Mouse (Mus musculus) stomach, embryonic 16.5 days (tissue): Measurements from ENCODE around the gene Abca17. TPM values are rescaled to one million over a fixed set of nuclear protein-coding genes. Genes with fewer than 3 reads are reported as not detected.

Experiments
- ATAC-seq: fragments of 200-750 bp; cut with Nextera tagmentation; 2 replicates; pipeline ENCODE4 v1.8.0; 2017; ENCODE audit warnings: moderate number of reproducible peaks, moderate TSS enrichment; ENCODE audit not compliant: insufficient read depth, low FRiP score
- H3K27ac ChIP-seq: fragments of 300-500 bp; sonication (generic); 2 replicates; pipeline ENCODE4 v1.5.1; 2014; ENCODE audit warnings: low read length
- H3K27me3 ChIP-seq: fragments of 300-500 bp; sonication (generic); 2 replicates; pipeline ENCODE4 v1.6.1; 2014; ENCODE audit warnings: low read length, control low read depth, mixed read lengths; ENCODE audit not compliant: control insufficient read depth, insufficient read depth
- H3K36me3 ChIP-seq: fragments of 300-500 bp; sonication (generic); 2 replicates; pipeline ENCODE4 v1.6.1; 2014; ENCODE audit warnings: low read length; ENCODE audit not compliant: control insufficient read depth, insufficient read depth
- H3K4me1 ChIP-seq: fragments of 300-500 bp; sonication (generic); 2 replicates; pipeline ENCODE4 v1.6.1; 2014; ENCODE audit warnings: low read length, control low read depth, mixed read lengths; ENCODE audit not compliant: control insufficient read depth, insufficient read depth
- H3K4me2 ChIP-seq: fragments of 300-500 bp; sonication (generic); 2 replicates; pipeline ENCODE4 v1.6.1; 2014; ENCODE audit warnings: low read depth, low read length, mixed read lengths
- H3K4me3 ChIP-seq: fragments of 300-500 bp; sonication (generic); replicated peaks from 2 replicates; pipeline ENCODE4 v1.5.1; 2014; ENCODE audit warnings: mild to moderate bottlenecking, low read length
- H3K9ac ChIP-seq: fragments of 300-500 bp; sonication (generic); 2 replicates; pipeline ENCODE4 v1.6.1; 2014; ENCODE audit warnings: low read length
- H3K9me3 ChIP-seq: fragments of 300-500 bp; sonication (generic); replicated peaks from 2 replicates; pipeline ENCODE4 v1.6.1; 2016; ENCODE audit warnings: low read length, control low read depth; ENCODE audit not compliant: control insufficient read depth
- WGBS: fragments of 180-500 bp; shearing (Covaris S2); extraction: QIAGEN DNeasy Blood & Tissue Kit; methylation state at CpG from one replicate; pipeline ENCODE4 v1.1.7; 2014; 5-methylcytosine and 5-hydroxymethylcytosine counted together
- polyA plus RNA-seq: library from polyadenylated mRNA; unstranded; fragments of >200 nt; fragmentation: Nextera tagmentation; extraction: Ambion mirVana; gene quantifications from 2 replicates; pipeline ENCODE4 v1.2.1, GENCODE M21; 2015

Gene Abca17
- polyA plus RNA-seq, 1 experiment from 2014 or later: not detected

GRCm38 (mm10) chr17:24307500-24307899 lies 43.4 kb downstream of the Abca17 start:
- H3K9ac ChIP-seq: no peak overlapping the region
- no peak overlapping the region for H3K27ac ChIP-seq
- 45% methylated on average over 4 of the region's 4 CpGs for WGBS
- no peak for ATAC-seq
- no peak overlapping the region for H3K4me3 ChIP-seq
- no peaks in the 10 kb centered on the region for H3K36me3 ChIP-seq
- no peak overlapping the region for H3K4me2 ChIP-seq
- no peaks in the 10 kb centered on the region for H3K9me3 ChIP-seq
- no peaks in the 10 kb centered on the region for H3K27me3 ChIP-seq
- H3K4me1 ChIP-seq: no peaks in the 10 kb centered on the region

GRCm38 (mm10) chr17:24300651-24301050 lies 50.2 kb downstream of the Abca17 start:
- Histone ChIP-seq H3K4me3 (no peak overlapping the region), H3K4me1 (no peaks in the 10 kb centered on the region), H3K9ac (no peak overlapping the region), H3K4me2 (no peak overlapping the region), H3K36me3 (no peaks in the 10 kb centered on the region), H3K9me3 (no peaks in the 10 kb centered on the region), H3K27me3 (no peaks in the 10 kb centered on the region), H3K27ac (no peak overlapping the region)
- ATAC-seq: no peak
- 72% methylated on average over 4 of the region's 4 CpGs for WGBS

- Histone ChIP-seq H3K27ac (no peak overlapping the region), H3K4me2 (no peak overlapping the region), H3K27me3 (no peaks in the 10 kb centered on the region), H3K4me1 (no peaks in the 10 kb centered on the region), H3K9me3 (no peaks in the 10 kb centered on the region), H3K9ac (no peak overlapping the region), H3K4me3 (no peak overlapping the region), H3K36me3 (no peaks in the 10 kb centered on the region)
- 77% methylated on average over 5 of the region's 5 CpGs for WGBS
- no peak for ATAC-seq
These were observed 61.5 kb downstream of the Abca17 start for GRCm38 (mm10) chr17:24289338-24289737.

- H3K9ac ChIP-seq: no peak overlapping the region
- no peaks in the 10 kb centered on the region for H3K27me3 ChIP-seq
- no peak overlapping the region for H3K4me2 ChIP-seq
- H3K4me3 ChIP-seq: no peak overlapping the region
- ATAC-seq: no peak
- no peaks in the 10 kb centered on the region for H3K9me3 ChIP-seq
- H3K4me1 ChIP-seq: no peaks in the 10 kb centered on the region
- 81% methylated on average over 9 of the region's 9 CpGs for WGBS
- no peaks in the 10 kb centered on the region for H3K36me3 ChIP-seq
- H3K27ac ChIP-seq: no peak overlapping the region
These were observed 62.4 kb downstream of the Abca17 start for GRCm38 (mm10) chr17:24288477-24288876.

- no peaks in the 10 kb centered on the region for H3K36me3 ChIP-seq
- H3K4me2 ChIP-seq: no peak overlapping the region
- WGBS: 56% methylated on average over 3 of the region's 3 CpGs
- H3K4me3 ChIP-seq: no peak overlapping the region
- H3K27ac ChIP-seq: no peak overlapping the region
- ATAC-seq: no peak
- H3K4me1 ChIP-seq: no peaks in the 10 kb centered on the region
- H3K9me3 ChIP-seq: 0 out of 2 replicates have a peak, but pooled peaks cover 2% of the 10 kb centered on the region
- H3K9ac ChIP-seq: no peak overlapping the region
- H3K27me3 ChIP-seq: no peaks in the 10 kb centered on the region
These were observed 65.2 kb downstream of the Abca17 start for GRCm38 (mm10) chr17:24285680-24286079.

- 68% methylated on average over 9 of the region's 9 CpGs for WGBS
- no peak for ATAC-seq
- Histone ChIP-seq H3K4me1 (no peaks in the 10 kb centered on the region), H3K9ac (no peak overlapping the region), H3K9me3 (0 out of 2 replicates have a peak, but pooled peaks cover 2% of the 10 kb centered on the region), H3K27me3 (no peaks in the 10 kb centered on the region), H3K36me3 (no peaks in the 10 kb centered on the region), H3K4me3 (no peak overlapping the region), H3K27ac (no peak overlapping the region), H3K4me2 (no peak overlapping the region)
These were observed 67.5 kb downstream of the Abca17 start for GRCm38 (mm10) chr17:24283266-24283818.

GRCm38 (mm10) chr17:24282637-24283036 lies 68.2 kb downstream of the Abca17 start:
- Histone ChIP-seq H3K27ac (no peak overlapping the region), H3K36me3 (no peaks in the 10 kb centered on the region), H3K27me3 (no peaks in the 10 kb centered on the region), H3K4me2 (no peak overlapping the region), H3K4me1 (no peaks in the 10 kb centered on the region), H3K9me3 (0 out of 2 replicates have a peak, but pooled peaks cover 2% of the 10 kb centered on the region), H3K9ac (no peak overlapping the region), H3K4me3 (no peak overlapping the region)
- WGBS: 70% methylated on average over 4 of the region's 4 CpGs
- ATAC-seq: no peak

GRCm38 (mm10) chr17:24279907-24280306 lies 71.0 kb downstream of the Abca17 start:
- ATAC-seq: no peak
- WGBS: 79% methylated on average over 4 of the region's 4 CpGs
- no peaks in the 10 kb centered on the region for H3K27me3 ChIP-seq

GRCm38 (mm10) chr17:24267133-24267532 lies 83.7 kb downstream of the Abca17 start:
- 86% methylated on average over 1 of the region's 1 CpGs for WGBS

More at GRCm38 (mm10) chr17:24279907-24280306, 71.0 kb downstream of the Abca17 start:
- H3K4me3 ChIP-seq: no peak overlapping the region
- no peak overlapping the region for H3K4me2 ChIP-seq
- 0 out of 2 replicates have a peak, but pooled peaks cover 2% of the 10 kb centered on the region for H3K9me3 ChIP-seq
- no peak overlapping the region for H3K9ac ChIP-seq
- no peaks in the 10 kb centered on the region for H3K4me1 ChIP-seq
- no peaks in the 10 kb centered on the region for H3K36me3 ChIP-seq
- H3K27ac ChIP-seq: no peak overlapping the region

More at GRCm38 (mm10) chr17:24267133-24267532, 83.7 kb downstream of the Abca17 start:
- Histone ChIP-seq H3K9ac (no peak overlapping the region), H3K4me1 (no peaks in the 10 kb centered on the region), H3K4me2 (no peak overlapping the region), H3K4me3 (no peak overlapping the region), H3K9me3 (no peaks in the 10 kb centered on the region), H3K27me3 (no peaks in the 10 kb centered on the region), H3K27ac (no peak overlapping the region), H3K36me3 (no peaks in the 10 kb centered on the region)
- ATAC-seq: no peak
